Mouse (Mus musculus): ENCODE measurements around the gene Mogat2. TPM values are rescaled to one million over a fixed set of nuclear protein-coding genes. Genes with fewer than 3 reads are reported as not detected.
A peak's percentile ranks its signal among the peaks of the same experiment; 100 is the strongest.

The Mogat2 gene
- polyA plus RNA-seq, 1 experiment, result 2.1 TPM

GRCm38 (mm10) chr7:99191411-99191810, 47.0 kb downstream of the Mogat2 start:
- no peak for DNase-seq (ENCODE audit: low read depth)
- TF ChIP-seq CTCF (IDR thresholded peaks at IDR 0.05; ENCODE audit: borderline replicate concordance, extremely low read depth, insufficient read depth, insufficient read length) (no peak), POLR2A (IDR thresholded peaks at IDR 0.05; ENCODE audit: borderline replicate concordance, extremely low read depth, insufficient read depth, insufficient read length, poor library complexity, severe bottlenecking) (no peak)

DNA sequence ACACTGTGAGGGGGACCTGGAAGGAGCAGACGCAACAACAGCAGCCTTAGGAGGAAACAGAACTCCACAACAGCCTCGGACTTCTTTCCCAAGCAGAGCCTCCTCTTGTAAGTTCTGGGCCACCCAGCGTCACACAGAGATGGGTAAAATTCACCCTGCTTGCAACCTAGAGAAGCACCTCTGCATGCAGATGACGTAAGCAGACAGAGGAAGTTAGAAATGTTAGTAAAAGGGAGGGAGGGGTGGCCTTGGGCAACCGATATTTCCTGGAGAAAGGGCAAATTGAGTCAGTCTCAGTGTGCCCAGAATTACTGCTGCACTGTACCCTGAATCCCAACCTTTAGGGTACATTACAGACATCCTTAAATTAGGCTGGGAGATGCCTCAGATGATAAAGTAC, 48.5 kb downstream of the Mogat2 start:
- TF ChIP-seq CTCF (IDR thresholded peaks at IDR 0.05; ENCODE audit: borderline replicate concordance, extremely low read depth, insufficient read depth, insufficient read length), result no peak
- TF ChIP-seq POLR2A (IDR thresholded peaks at IDR 0.05; ENCODE audit: borderline replicate concordance, extremely low read depth, insufficient read depth, insufficient read length, poor library complexity, severe bottlenecking), result no peak

GRCm38 (mm10) chr7:99188630-99189029, 49.8 kb downstream of the Mogat2 start:
- TF ChIP-seq POLR2A (IDR thresholded peaks at IDR 0.05; ENCODE audit: borderline replicate concordance, extremely low read depth, insufficient read depth, insufficient read length, poor library complexity, severe bottlenecking) (no peak), CTCF (IDR thresholded peaks at IDR 0.05; ENCODE audit: borderline replicate concordance, extremely low read depth, insufficient read depth, insufficient read length) (no peak)
- DNase-seq (ENCODE audit: low read depth), result no peak

More for the DNA sequence above, 48.5 kb downstream of the Mogat2 start:
- no peak for DNase-seq (ENCODE audit: low read depth)

GRCm38 (mm10) chr7:99187451-99187850, 51.0 kb downstream of the Mogat2 start:
- no peak for DNase-seq (ENCODE audit: low read depth)
- TF ChIP-seq CTCF (IDR thresholded peaks at IDR 0.05; ENCODE audit: borderline replicate concordance, extremely low read depth, insufficient read depth, insufficient read length), result no peak

DNA sequence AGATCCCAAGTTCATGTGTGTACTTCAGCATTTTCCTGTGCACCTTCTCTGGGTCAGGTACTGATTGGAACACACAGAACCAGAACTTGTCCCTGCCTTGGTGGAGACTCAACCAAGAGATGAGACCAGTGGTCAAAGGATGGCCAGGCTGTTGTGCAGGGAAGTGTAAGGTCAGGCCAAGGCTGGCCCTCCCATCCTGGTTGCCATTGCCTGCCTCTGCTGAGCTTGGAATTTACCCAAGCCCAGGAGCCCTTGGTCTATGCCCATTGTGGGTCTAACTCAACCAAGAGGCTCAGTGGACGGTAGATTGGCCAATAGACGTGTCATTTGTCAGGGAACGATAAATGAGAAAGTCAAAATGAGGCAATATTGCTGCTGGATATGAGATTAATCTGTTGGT, 53.0 kb downstream of the Mogat2 start:
- no peak for DNase-seq (ENCODE audit: low read depth)
- TF ChIP-seq POLR2A (IDR thresholded peaks at IDR 0.05; ENCODE audit: borderline replicate concordance, extremely low read depth, insufficient read depth, insufficient read length, poor library complexity, severe bottlenecking) (no peak), CTCF (IDR thresholded peaks at IDR 0.05; ENCODE audit: borderline replicate concordance, extremely low read depth, insufficient read depth, insufficient read length) (no peak)

DNA sequence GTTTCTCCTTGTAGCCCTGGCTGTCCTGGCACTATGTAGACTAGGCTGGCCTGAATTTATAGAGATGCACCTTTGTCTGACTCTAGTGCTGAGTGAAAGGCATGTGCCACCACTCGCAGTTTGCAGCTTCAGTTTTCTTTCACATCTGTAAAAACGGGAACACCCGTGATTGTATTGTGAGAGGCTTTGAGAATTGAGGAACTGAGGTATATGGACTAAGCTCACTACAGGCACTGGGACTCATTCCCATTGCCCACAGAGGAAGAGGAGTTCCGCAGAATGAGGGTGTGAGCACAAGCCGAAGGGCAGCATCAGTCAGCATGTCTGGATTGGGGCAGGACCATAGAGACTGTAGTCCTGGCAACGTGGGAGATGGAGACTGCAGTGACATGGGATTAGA, 54.7 kb downstream of the Mogat2 start:
- no peak for DNase-seq (ENCODE audit: low read depth)
- TF ChIP-seq POLR2A (IDR thresholded peaks at IDR 0.05; ENCODE audit: borderline replicate concordance, extremely low read depth, insufficient read depth, insufficient read length, poor library complexity, severe bottlenecking) (no peak), CTCF (IDR thresholded peaks at IDR 0.05; ENCODE audit: borderline replicate concordance, extremely low read depth, insufficient read depth, insufficient read length) (no peak)

DNA sequence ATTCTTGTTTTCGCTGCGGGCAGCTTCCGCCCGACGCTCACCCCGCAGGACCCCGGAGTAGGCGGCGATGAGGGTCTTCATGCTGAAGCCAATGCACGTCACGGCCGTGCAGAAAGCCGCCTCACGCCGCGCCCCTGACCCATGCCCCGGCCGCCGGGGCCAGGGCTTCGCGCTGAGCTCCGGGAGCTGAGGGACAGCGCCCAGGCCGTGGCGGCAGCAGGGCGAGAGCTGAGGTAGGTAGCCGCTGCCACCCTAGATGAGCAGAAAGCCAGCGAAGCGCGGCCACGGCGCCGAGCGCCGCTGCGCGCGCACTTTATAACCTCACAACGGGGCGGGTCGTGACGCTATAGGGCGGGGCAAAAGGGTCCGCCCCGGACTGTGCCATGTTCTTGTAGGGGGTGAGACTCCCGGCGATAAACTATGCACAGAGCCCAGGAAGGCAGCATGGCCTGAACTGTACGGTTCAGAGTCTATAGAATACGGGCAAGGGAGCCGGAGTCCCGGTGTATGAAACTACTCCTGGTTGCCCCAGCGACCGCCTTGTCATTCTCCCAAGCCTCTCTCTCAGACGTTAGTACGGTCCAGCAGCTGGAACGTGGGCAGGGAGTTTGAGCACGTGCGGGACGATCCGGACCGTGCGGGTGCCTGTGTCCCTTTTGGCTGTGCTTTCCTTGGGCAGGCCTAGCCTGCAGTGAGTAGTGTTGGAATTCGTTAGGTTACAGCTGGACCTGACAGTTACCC, 55.8 kb downstream of the Mogat2 start, which contains the start of gene Dgat2:
Gene Dgat2, minus strand, starts transcription at position 288 of the 741 bp plus-strand sequence.
- no peak for TF ChIP-seq CTCF (IDR thresholded peaks at IDR 0.05; ENCODE audit: borderline replicate concordance, extremely low read depth, insufficient read depth, insufficient read length)
- TF ChIP-seq POLR2A (IDR thresholded peaks at IDR 0.05; ENCODE audit: borderline replicate concordance, extremely low read depth, insufficient read depth, insufficient read length, poor library complexity, severe bottlenecking), result peak; percentile 98
- DNase-seq (ENCODE audit: low read depth), result peak; percentile 95

- TF ChIP-seq CTCF (IDR thresholded peaks at IDR 0.05; ENCODE audit: borderline replicate concordance, extremely low read depth, insufficient read depth, insufficient read length), result no peak
- DNase-seq (ENCODE audit: low read depth), result no peak
Observed at GRCm38 (mm10) chr7:99181619-99182431, 56.6 kb downstream of the Mogat2 start.

DNA sequence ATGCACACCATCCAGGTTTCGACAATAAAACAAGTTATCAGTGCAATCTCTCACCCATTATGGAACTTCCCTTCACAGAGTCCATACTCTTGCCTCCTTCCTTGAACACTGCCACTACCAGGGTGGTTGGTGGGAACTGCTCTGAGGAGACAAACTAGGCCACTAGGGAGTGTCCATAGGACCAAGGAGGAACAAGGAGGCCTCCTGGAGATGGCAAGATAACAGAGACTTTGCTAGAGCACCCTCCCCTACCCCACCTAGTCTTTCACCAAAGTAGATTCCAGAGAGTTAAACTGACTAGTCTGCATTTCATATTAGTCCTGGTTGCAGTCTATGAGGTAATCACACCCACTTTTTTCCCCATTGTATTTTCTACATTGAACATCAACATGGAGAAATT, 58.3 kb downstream of the Mogat2 start:
- DNase-seq (ENCODE audit: low read depth), result no peak
- TF ChIP-seq CTCF (IDR thresholded peaks at IDR 0.05; ENCODE audit: borderline replicate concordance, extremely low read depth, insufficient read depth, insufficient read length), result no peak
- TF ChIP-seq POLR2A (IDR thresholded peaks at IDR 0.05; ENCODE audit: borderline replicate concordance, extremely low read depth, insufficient read depth, insufficient read length, poor library complexity, severe bottlenecking), result no peak

- no peak for TF ChIP-seq POLR2A (IDR thresholded peaks at IDR 0.05; ENCODE audit: borderline replicate concordance, extremely low read depth, insufficient read depth, insufficient read length, poor library complexity, severe bottlenecking)
- TF ChIP-seq CTCF (IDR thresholded peaks at IDR 0.05; ENCODE audit: borderline replicate concordance, extremely low read depth, insufficient read depth, insufficient read length), result no peak
- no peak for DNase-seq (ENCODE audit: low read depth)
Observed at GRCm38 (mm10) chr7:99179271-99179670, 59.1 kb downstream of the Mogat2 start.

GRCm38 (mm10) chr7:99177386-99177785, 61.0 kb downstream of the Mogat2 start:
- TF ChIP-seq CTCF (IDR thresholded peaks at IDR 0.05; ENCODE audit: borderline replicate concordance, extremely low read depth, insufficient read depth, insufficient read length) (no peak), POLR2A (IDR thresholded peaks at IDR 0.05; ENCODE audit: borderline replicate concordance, extremely low read depth, insufficient read depth, insufficient read length, poor library complexity, severe bottlenecking) (no peak)
- no peak for DNase-seq (ENCODE audit: low read depth)

DNA sequence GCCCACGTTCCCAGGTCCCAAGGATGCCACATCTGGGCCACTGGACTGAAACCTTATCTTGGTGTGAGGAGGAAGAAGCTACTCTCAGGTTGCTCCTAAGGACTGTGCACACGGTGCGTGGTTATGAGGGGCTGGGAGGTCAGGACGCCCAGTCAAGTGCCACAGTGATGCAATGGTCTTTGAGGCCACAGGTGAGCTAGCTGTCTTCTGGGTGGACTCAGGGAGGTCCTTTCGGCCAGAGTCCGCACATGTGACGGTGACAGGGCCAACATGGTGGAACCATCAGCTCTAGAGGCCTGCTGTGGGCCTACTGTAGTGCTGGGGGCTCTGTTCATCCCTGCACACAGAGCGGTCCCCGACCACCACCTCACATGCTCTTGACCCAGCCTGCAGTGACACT, 62.8 kb downstream of the Mogat2 start:
- no peak for DNase-seq (ENCODE audit: low read depth)
- TF ChIP-seq CTCF (IDR thresholded peaks at IDR 0.05; ENCODE audit: borderline replicate concordance, extremely low read depth, insufficient read depth, insufficient read length) (no peak), POLR2A (IDR thresholded peaks at IDR 0.05; ENCODE audit: borderline replicate concordance, extremely low read depth, insufficient read depth, insufficient read length, poor library complexity, severe bottlenecking) (no peak)

All from brain, embryonic 14.5 days (tissue).